Mouse (Mus musculus) heart, postnatal 0 days (tissue): ENCODE data around the gene D230025D16Rik. TPM values are rescaled to one million over a fixed set of nuclear protein-coding genes. Genes with fewer than 3 reads are reported as not detected.
A peak's percentile ranks its signal among the peaks of the same experiment; 100 is the strongest.
"Not testable (repeated sequence)": the region's sequence is repeated elsewhere in the genome, so short reads cannot be mapped to it uniquely, and the experiment has no call there.

ENCODE experiments used
- ATAC-seq: fragments of 200-750 bp; cut with Nextera tagmentation; 2 replicates; pipeline ENCODE4 v1.8.0; 2017; ENCODE audit warnings: low read depth, moderate number of reproducible peaks, moderate library complexity; ENCODE audit not compliant: insufficient read depth
- DNase-seq: peaks from one replicate; pipeline ENCODE4 v3.0.0-alpha.2; 2016; ENCODE audit warnings: low spot score
- H3K27ac ChIP-seq: fragments of 300-500 bp; sonication (generic); 2 replicates; pipeline ENCODE4 v1.5.1; 2014; ENCODE audit warnings: low read depth, mild to moderate bottlenecking
- H3K27me3 ChIP-seq: fragments of 300-500 bp; sonication (generic); 2 replicates; pipeline ENCODE4 v1.6.1; 2014; ENCODE audit warnings: low read length, mixed read lengths; ENCODE audit not compliant: control insufficient read depth, insufficient read depth
- H3K36me3 ChIP-seq: fragments of 300-500 bp; sonication (generic); replicated peaks from 2 replicates; pipeline ENCODE4 v1.6.1; 2014; ENCODE audit warnings: low read length, mixed read lengths; ENCODE audit not compliant: control insufficient read depth, insufficient read depth
- H3K4me1 ChIP-seq: fragments of 300-500 bp; sonication (generic); 2 replicates; pipeline ENCODE4 v1.6.1; 2014; ENCODE audit warnings: antibody characterized with exemption; ENCODE audit not compliant: control insufficient read depth, insufficient read depth
- H3K4me2 ChIP-seq: fragments of 300-500 bp; sonication (generic); 2 replicates; pipeline ENCODE4 v1.6.1; 2014; ENCODE audit warnings: low read depth, mild to moderate bottlenecking, low read length, moderate library complexity
- H3K4me3 ChIP-seq: fragments of 300-500 bp; sonication (generic); 2 replicates; pipeline ENCODE4 v1.5.1; 2014; ENCODE audit warnings: low read depth, low read length
- H3K9ac ChIP-seq: fragments of 300-500 bp; sonication (generic); replicated peaks from 2 replicates; pipeline ENCODE4 v1.6.1; 2014; ENCODE audit warnings: low read depth, low read length, mixed read lengths
- H3K9me3 ChIP-seq: fragments of 300-500 bp; sonication (generic); replicated peaks from 2 replicates; pipeline ENCODE4 v1.6.1; 2016; ENCODE audit warnings: low read length; ENCODE audit not compliant: control insufficient read depth
- CTCF ChIP-seq: IDR thresholded peaks from 2 replicates; pipeline ENCODE4 v1.5.1; 2016; ENCODE audit warnings: antibody characterized with exemption, control low read depth, low read depth
- EP300 ChIP-seq: IDR thresholded peaks from 2 replicates; pipeline ENCODE4 v1.6.1; 2016; ENCODE audit warnings: antibody characterized with exemption, low read depth
- WGBS: fragments of 180-500 bp; shearing (Covaris S2); extraction: QIAGEN DNeasy Blood & Tissue Kit; methylation state at CpG from one replicate; pipeline ENCODE4 v1.1.7; 2014; 5-methylcytosine and 5-hydroxymethylcytosine counted together
- polyA plus RNA-seq: library from polyadenylated mRNA; unstranded; fragments of >200 nt; fragmentation: Nextera tagmentation; extraction: Ambion mirVana; gene quantifications from 2 replicates; pipeline ENCODE4 v1.2.1, GENCODE M21; 2015
- total RNA-seq: library from RNA; depleted of rRNA; stranded (reverse); fragments of >200 nt; gene quantifications from 2 replicates; pipeline ENCODE4 v1.2.3, GENCODE M21; 2014; ENCODE audit warnings: low replicate concordance

Gene D230025D16Rik
- total and polyA plus RNA-seq, 2 experiments from 2014 or later, result 14.3 to 30.4 TPM

DNA sequence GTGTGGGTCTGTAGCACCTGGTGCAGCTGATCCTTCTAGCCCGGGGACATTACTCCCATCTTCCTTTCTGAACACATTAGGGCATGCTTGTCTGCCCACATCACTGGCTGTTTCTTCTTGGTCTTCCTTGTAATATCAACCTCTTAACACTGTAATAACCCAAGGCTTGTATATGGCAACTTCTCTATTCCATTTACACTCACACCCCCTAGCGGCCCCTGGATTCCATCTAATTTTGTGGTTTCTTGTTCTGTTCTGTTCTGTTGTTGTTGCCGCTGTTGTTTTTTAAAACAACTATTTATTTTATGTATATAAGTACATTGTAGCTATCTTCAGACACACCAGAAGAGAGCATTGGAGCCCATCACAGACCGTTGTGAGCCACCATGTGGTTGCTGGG, 62.0 kb downstream of the D230025D16Rik start:
- Histone ChIP-seq H3K9ac (no peak overlapping the region), H3K27me3 (0 out of 2 replicates have a peak, but pooled peaks cover 4% of the 10 kb centered on the region), H3K4me1 (peaks cover 12% of the 10 kb centered on the region), H3K36me3 (no peaks in the 10 kb centered on the region), H3K4me2 (no peak overlapping the region), H3K27ac (no peak overlapping the region), H3K4me3 (no peak overlapping the region), H3K9me3 (no peaks in the 10 kb centered on the region)
- ATAC-seq (no peak), DNase-seq (no peak)
- TF ChIP-seq CTCF (no peak), EP300 (no peak)
- 87% methylated on average over 4 of the region's 4 CpGs for WGBS

DNA sequence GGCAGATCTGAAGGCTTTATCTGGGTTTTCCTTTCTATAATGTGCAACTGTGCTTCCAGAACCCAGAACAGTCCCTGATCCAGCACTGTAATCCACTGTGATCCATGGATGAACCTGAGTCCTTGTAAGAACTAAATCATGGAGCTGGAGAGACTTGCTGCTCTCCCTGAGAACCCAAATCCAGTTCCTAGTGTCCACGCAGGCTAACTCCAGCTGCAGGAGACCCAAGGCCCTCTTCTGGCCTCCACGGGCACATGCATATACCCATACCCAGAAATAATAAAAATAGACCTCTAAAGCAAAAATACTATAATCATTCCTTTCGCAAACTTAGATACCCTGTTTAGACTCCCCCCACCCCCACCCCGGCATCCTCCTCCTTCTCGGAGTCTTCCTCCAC, 63.3 kb downstream of the D230025D16Rik start:
- DNase-seq, result no peak
- peaks cover 12% of the 10 kb centered on the region for H3K4me1 ChIP-seq
- no peak overlapping the region for H3K4me2 ChIP-seq
- WGBS, result 84% methylated on average over 5 of the region's 5 CpGs
- no peak overlapping the region for H3K27ac ChIP-seq
- no peak overlapping the region for H3K9ac ChIP-seq
- no peaks in the 10 kb centered on the region for H3K36me3 ChIP-seq
- no peaks in the 10 kb centered on the region for H3K9me3 ChIP-seq
- 0 out of 2 replicates have a peak, but pooled peaks cover 4% of the 10 kb centered on the region for H3K27me3 ChIP-seq
- no peak for TF ChIP-seq EP300
- peak; percentile 1 for TF ChIP-seq CTCF
- H3K4me3 ChIP-seq, result no peak overlapping the region
- no peak for ATAC-seq

DNA sequence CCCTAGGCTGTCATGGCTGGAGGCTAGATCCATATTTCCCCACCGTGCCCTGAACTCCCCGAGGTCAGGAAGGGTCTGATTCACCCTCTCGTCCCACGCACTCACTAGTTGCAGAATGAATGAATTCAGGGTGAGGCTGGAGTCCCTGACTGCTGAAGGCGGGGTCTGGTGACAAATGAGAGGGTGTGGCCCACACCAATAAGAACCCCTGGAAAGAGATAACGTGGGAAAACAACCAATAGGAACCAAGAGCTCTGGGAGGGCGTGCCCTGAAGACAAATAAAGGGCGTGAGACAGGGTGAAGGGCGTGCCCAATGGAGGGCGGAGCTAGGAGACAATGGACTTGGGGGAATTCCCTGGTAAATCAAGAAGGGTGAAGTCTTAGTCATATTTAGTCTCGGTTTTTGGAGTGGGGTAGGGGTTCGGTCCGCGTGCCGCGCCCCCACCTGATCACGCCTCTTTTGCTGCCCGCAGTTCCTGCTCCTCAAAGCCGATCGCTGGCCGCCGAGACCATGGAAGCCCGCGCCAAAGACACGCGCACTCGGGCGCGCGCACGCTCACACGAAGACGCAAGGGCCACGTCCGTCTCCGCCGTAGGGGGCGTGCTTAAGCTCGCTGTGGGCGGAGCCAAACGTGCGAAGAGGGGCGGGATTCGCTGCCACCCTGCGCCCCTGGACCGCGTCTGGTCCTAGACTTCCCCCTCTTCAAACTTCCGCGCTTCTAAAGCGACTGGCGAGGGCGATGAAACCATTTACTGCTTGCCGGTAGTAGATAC, 64.2 kb downstream of the D230025D16Rik start:
- 1% methylated on average over 53 of the region's 53 CpGs for WGBS
- Histone ChIP-seq H3K27me3 (0 out of 2 replicates have a peak, but pooled peaks cover 4% of the 10 kb centered on the region), H3K4me2 (peak overlapping the region; percentile 81), H3K9me3 (no peaks in the 10 kb centered on the region), H3K9ac (no peak overlapping the region; the same call in 1 of the 2 replicates), H3K4me1 (peaks cover 12% of the 10 kb centered on the region), H3K36me3 (no peaks in the 10 kb centered on the region), H3K4me3 (peak overlapping the region; percentile 57), H3K27ac (peak overlapping the region; percentile 69)
- TF ChIP-seq EP300 (no peak), CTCF (peak; percentile 33)
- ATAC-seq (peak; percentile 93), DNase-seq (peak; percentile 97)

DNA sequence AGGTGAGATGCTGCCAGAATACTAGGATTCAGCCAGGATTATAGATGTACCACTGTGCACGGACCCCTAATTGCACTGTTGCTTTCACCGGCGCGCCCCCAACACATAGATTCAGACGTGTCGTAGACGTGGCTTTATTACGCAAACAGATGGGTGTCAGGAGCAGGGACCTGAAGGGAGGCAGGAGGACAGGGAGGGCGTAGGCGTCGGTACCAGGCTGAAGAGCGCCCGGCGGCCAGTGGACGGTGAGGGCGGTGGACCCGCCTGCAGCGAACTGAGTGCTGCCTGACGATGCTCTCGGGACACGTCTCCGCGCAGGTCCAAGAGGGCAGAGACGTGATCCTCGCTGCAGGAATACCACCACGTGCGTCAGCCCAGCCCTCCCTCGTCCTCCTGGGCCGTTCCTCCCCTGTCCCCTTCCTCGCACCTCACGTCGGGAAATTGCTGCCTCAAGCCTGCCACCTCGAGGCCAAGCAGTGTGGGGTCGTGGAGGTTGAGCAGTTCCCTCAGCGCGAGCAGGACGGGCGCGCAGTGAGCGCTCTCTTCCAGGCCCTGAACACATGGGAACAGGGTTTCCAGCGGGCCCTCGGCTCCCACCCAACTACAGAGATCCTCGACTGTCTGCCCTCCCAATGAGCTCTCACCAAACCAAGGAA, 65.0 kb downstream of the D230025D16Rik start, which contains the start of gene 4931428F04Rik:
Gene 4931428F04Rik (minus strand): TSS at position 60 of the 656 bp plus-strand sequence.
- peak within 1 kb of the TSS; percentile 81 for H3K4me2 ChIP-seq
- H3K27ac ChIP-seq, result peak within 1 kb of the TSS; percentile 69
- 0 out of 2 replicates have a peak, but pooled peaks cover 4% of the 10 kb centered on the region for H3K27me3 ChIP-seq
- H3K9ac ChIP-seq, result no peak within 1 kb of the TSS; the same call in 1 of the 2 replicates
- DNase-seq (no peak), ATAC-seq (peak; percentile 18; the same call in 1 of the 2 replicates)
- WGBS, result 2% methylated on average over 42 of the region's 43 CpGs
- H3K4me1 ChIP-seq, result peaks cover 12% of the 10 kb centered on the region
- H3K4me3 ChIP-seq, result peak within 1 kb of the TSS; percentile 57
- TF ChIP-seq CTCF (peak; percentile 58), EP300 (no peak)
- H3K36me3 ChIP-seq, result no peaks in the 10 kb centered on the region
- H3K9me3 ChIP-seq, result no peaks in the 10 kb centered on the region

DNA sequence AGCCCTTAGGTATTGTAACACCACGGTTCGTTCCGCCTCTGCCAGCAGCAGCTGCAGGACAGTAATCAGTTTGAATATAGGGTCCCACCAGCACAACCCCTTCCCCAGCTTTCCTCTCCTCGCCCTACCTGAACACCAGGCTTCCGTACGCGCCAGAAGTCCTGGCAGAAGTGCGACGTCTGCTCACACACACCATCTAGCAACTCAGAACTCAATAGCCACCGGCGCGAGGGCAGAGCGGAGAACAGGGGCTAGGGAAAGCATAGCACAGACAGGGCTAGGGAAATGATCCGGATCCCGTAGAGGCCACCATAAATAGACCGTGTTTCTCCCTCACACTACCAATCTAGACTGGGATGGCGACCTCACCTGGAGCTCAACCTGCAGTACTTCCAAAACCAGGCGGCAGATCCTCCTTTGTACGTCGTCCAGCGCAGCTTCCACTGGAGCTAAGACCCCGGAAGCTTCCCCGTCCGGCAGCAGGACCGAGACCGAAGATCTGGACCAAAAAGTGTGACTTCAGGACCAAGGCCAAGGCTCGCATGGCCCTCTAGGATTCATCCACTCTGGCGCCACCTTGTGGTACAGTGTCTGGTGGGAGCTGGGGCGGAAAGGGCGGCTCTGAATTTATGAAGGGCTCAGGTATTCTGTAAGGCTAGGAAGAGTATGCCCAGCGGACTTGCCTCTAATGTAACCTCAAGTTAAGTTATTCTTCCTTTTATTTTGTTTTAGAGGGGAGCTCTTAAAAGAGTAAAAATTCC, 65.8 kb downstream of the D230025D16Rik start:
- DNase-seq (peak; percentile 81), ATAC-seq (peak; percentile 19; the same call in 1 of the 2 replicates)
- H3K27ac ChIP-seq, result no peak overlapping the region
- H3K4me1 ChIP-seq, result peaks cover 12% of the 10 kb centered on the region
- no peaks in the 10 kb centered on the region for H3K36me3 ChIP-seq
- WGBS, result 13% methylated on average over 31 of the region's 31 CpGs
- 0 out of 2 replicates have a peak, but pooled peaks cover 4% of the 10 kb centered on the region for H3K27me3 ChIP-seq
- no peak overlapping the region for H3K4me3 ChIP-seq
- TF ChIP-seq EP300, result no peak
- peak; percentile 95 for TF ChIP-seq CTCF
- H3K9ac ChIP-seq, result no peak overlapping the region
- H3K4me2 ChIP-seq, result peak overlapping the region; percentile 81
- H3K9me3 ChIP-seq, result no peaks in the 10 kb centered on the region

DNA sequence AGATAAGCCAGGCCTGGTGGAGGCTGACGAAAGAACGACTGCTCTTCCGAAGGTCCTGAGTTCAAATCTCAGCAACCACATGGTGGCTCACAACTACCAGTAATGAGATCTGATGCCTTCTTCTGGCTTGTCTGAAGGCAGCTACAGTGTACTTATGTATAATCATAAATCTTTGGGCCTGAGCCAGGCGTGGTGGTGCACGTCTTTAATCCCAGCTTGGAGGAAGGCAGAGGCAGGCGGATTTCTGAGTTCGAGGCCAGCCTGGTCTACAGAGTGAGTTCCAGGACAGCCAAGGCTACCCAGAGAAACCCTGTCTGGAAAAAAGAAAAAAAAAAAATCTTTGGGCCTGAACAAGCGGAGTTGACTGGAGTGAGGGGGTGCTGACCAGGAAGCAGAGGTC, 66.4 kb downstream of the D230025D16Rik start:
- H3K4me2 ChIP-seq, H3K36me3 ChIP-seq, H3K9ac ChIP-seq, H3K9me3 ChIP-seq, ATAC-seq, H3K4me3 ChIP-seq, H3K27ac ChIP-seq, H3K27me3 ChIP-seq, DNase-seq: not testable (repeated sequence)
- peaks cover 17% of the 10 kb centered on the region for H3K4me1 ChIP-seq
- WGBS, result 72% methylated on average over 8 of the region's 8 CpGs
